Mouse (Mus musculus) gastrocnemius, postnatal 36 days (tissue): ENCODE measurements at regions not wholly inside any gene's neighbourhood (a gene's known extent, or its start where the extent isn't known, plus 50 kb on each side); places are given as distances from the start of the nearest gene placed in this dataset.
"Not testable (repeated sequence)": the region's sequence is repeated elsewhere in the genome, so short reads cannot be mapped to it uniquely, and the experiment has no call there.

Source experiments
- DNase-seq, 2 experiments: peaks; one replicate each; pipeline ENCODE4 v3.0.0; 2022
- intact Hi-C: fragments of 180-260 bp; cut with DNase I; formaldehyde crosslinking; loops from one replicate; pipeline ENCODE4 v1.15.1; 2025

- intact Hi-C loops: no loop called here
- DNase-seq: no peak
Observed at GRCm38 (mm10) chr3:134330943-134331342, 94.7 kb downstream of the Cxxc4 start.

- intact Hi-C loops: no loop called here
- DNase-seq: no peak
Observed at GRCm38 (mm10) chr3:134331499-134332153, 95.3 kb downstream of the Cxxc4 start.

GRCm38 (mm10) chr3:134339093-134339695 lies 102.9 kb downstream of the Cxxc4 start:
- intact Hi-C loops, DNase-seq: not testable (repeated sequence)

DNA sequence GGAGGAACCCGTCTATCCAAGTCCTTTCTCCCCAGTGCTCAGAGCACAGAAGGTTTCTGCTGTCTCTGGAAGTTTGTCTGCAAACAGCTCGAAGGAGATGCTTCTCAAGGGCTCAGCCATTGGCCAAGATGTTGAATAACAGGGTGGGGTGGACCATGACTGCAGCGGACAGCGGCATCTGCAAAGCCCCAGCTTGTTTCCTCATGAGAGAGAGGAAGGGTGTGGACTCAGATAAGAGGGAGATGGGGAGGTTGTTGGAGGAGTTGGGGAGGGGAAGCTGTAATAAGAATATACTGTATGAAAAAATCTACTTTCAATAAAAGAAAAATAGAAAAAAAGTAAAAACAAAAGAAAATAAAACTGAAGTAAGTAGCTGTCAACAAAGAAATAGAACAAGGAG lies 129.7 kb downstream of the Cxxc4 start:
- no peak for DNase-seq
- intact Hi-C loops: no loop called here

DNA sequence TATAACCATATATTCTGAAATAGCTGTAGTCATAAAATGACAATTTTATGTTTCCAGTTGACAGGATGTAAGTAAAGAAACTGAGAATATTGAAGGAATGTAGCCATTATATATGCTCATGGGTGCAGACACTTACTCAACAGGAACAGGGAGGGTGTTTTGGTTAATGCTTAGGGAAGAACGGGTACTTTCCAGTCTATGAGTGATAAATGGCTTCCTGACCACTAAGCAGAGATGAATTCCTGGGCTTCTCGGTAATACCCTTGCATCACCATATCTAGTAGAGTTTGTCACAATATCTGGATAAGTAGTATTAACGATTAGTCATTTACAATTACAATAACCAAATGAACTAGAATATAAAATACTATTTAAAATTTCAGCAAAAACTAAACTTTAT lies 130.5 kb downstream of the Cxxc4 start:
- intact Hi-C loops: no loop called here

DNA sequence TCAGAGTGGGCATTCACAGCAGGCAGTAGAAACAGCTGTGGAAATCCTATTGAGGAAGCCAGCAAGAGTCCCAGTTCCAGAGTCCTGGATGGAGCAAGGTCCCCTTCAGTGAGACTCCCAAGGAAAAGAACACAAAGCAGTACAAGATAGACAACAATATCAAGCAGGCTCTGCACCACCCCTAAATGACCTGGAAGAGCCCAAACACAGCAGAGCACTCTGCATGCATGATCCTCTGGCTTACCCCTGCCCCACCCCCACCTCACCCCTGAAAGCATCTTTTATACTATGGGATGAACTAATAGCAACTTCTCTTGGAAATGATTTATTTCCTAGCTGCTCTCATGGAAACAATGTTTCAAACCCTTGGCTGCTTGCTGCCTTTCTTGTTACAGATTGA lies 132.3 kb downstream of the Cxxc4 start:
- intact Hi-C loops: no loop called here
- DNase-seq: no peak

More for the DNA sequence above, 130.5 kb downstream of the Cxxc4 start:
- no peak for DNase-seq

- DNase-seq: no peak
Observed at GRCm38 (mm10) chr3:134369126-134369525, 132.8 kb downstream of the Cxxc4 start.

GRCm38 (mm10) chr3:134379549-134379948 lies 143.3 kb downstream of the Cxxc4 start:
- DNase-seq: no peak
- intact Hi-C loops: no loop called here

More at GRCm38 (mm10) chr3:134369126-134369525, 132.8 kb downstream of the Cxxc4 start:
- intact Hi-C loops: no loop called here

DNA sequence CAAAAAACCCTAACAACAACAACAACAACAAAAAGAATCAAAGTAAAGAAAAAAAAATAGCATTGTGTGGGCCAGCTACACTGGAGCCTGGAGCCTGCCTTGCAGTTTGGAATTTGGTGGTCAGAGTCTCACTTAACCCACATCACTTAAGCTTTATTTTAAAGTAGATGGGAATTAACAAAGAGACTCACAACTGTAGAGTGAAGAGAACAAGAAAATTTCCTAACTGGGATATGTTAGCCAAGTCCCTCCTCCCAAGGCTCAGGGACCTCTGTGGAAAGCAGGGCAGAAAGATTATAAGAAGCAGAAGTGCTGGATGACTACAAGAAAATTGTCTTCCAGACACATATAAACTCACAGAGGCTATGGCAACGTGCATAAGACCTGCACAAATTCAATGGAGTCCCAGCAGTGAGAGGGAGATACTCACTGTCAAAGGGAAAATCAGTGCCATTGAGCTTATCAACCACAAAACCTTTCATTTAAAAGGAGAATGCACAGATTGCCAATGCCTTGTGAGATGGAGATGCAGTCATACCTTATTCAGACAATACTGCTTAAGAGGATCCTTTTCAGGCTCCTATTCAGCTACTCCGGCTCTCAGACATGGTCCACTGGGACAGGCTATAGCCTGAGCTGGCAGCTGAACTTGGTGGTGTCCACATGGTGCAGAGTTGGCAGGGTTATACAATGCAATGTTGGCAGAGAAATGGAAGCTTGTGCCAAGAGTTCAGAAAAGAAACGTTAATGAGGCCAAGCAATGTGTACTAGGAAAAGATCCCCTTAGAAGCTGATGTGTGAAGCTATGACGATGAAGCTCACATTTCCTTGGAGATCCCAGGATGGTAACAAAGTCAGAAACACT lies 154.4 kb downstream of the Cxxc4 start:
- intact Hi-C loops: no loop called here

GRCm38 (mm10) chr3:134400395-134401090 lies 164.3 kb downstream of the Cxxc4 start:
- no peak for DNase-seq
- intact Hi-C loops: no loop called here

More for the DNA sequence above, 154.4 kb downstream of the Cxxc4 start:
- DNase-seq: no peak

DNA sequence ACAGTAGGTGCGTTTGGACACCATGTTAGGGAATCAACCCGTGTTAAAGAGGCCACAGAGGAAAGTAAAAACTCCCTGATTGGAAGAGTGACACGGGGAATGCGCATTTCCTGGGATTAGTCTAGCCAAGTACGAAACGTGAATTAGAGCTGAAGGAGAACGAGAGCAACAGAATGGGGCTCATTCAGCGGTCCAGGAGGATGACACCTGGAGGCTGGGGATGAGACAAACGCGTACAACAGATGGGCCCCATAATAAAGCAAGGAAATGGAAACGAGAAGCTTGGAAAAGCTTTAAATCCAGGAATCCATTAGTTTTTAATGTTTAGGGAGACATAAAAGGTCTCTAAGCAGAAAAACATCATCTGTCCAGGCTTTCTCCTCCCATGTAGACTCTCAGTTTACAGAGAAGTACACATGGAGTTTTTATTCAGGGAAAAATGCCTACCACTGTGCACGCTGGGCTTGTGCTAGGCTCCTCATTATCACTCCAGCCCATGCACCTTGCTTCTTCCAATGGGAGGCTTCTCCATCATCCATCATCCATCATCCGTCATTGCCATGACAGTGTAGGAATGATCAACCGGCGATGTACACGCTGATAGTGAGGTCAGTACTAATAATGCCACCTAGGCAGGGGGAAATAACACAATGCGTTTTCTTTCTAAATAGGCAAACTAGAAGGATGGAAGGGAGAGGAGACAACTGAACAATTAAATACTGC lies 179.5 kb downstream of the Cxxc4 start:
- intact Hi-C loops: no loop called here
- DNase-seq: no peak

DNA sequence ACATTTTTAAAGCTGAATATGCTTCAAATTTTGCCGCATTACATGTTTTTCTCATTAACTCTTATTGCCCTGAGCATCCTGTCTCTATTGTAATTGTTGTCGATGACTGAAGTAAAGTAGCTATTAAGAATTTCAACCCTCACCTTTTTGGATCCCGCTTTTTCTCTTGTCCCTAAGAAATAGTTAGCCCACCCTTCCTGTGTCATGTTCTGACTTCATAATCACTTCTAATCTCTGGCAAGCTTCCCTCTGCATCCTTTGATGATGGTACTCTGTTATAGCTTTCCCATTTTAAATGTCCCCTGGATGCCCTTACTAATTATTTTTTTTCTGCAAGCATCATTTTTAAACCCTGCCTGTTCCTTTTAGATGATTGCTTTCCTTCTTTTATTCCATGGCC lies 191.3 kb downstream of the Cxxc4 start:
- intact Hi-C loops: no loop called here
- no peak for DNase-seq

DNA sequence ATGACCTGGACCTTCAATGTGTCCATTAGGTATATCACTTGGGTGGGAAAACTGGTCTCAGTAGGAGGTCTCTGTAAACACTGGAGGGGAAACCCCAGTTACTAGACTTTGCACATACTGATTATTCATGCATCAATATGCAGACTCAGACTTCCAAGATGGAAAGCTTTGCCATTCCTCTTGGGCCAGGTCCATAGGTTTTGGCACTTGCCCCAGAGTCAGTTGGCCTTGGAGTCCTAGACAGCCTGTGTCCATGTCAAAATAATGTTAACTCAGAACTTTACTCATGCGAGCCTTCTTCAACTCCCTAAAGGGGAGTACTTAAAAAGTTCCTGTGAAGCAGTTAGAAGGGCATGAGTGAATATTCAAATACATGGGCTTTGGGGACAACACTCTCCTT lies 230.3 kb downstream of the Cxxc4 start:
- intact Hi-C loops: no loop called here
- no peak for DNase-seq

GRCm38 (mm10) chr3:134487280-134487679 lies 251.0 kb downstream of the Cxxc4 start:
- intact Hi-C loops: no loop called here
- no peak for DNase-seq

DNA sequence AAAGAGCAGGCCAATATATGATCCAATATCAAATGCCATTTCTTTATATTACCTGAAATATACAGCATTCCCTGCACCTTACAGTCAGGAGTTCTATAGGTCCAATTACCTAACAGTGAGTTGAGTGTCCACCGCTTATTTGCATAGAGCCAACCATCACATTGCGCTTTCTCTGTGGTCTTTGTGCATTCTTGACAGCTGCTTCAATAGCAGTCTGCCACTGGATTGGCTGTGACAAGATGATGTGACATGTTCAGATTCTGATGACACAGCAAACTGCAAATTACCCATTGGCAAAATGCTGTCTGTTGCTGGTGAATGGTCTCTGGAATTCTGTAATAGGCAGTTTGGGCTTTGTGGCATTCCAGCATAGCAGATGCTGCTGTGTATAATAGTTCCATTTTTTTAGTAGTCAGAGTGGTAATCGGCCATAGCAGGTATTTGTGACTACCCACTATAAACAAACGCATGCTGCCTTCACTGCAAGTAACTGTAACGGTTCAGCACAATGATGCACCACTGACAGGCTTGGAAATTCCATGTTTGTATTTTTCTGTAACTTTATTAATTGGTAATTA lies 253.8 kb downstream of the Cxxc4 start:
- intact Hi-C loops: no loop called here
- DNase-seq: no peak

- intact Hi-C loops: no loop called here
- DNase-seq: no peak
Observed at GRCm38 (mm10) chr3:134509702-134510101, 273.4 kb downstream of the Cxxc4 start.

- no peak for DNase-seq
- intact Hi-C loops: no loop called here
Observed at GRCm38 (mm10) chr3:134525795-134526194, 289.5 kb downstream of the Cxxc4 start.

DNA sequence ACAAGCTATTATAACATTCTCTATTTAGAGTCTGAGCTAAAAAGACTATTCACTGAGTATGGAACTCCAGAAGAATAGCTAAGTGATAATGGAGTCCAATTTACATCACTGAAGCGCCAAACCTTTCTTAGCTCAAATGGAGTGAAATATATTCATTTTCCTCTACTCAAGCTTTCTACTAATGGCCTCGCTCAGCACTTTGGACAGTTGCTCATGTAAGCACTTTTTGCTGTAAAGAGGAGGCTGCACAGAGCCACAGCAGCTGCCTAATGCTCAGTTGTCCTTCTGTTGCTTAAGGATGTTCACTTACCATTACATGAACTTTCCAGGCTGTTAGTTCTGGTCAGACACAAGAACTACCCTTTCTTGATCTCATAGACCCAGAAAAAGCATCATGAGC lies 268.7 kb upstream of the Tacr3 start:
- DNase-seq: no peak
- intact Hi-C loops: no loop called here

DNA sequence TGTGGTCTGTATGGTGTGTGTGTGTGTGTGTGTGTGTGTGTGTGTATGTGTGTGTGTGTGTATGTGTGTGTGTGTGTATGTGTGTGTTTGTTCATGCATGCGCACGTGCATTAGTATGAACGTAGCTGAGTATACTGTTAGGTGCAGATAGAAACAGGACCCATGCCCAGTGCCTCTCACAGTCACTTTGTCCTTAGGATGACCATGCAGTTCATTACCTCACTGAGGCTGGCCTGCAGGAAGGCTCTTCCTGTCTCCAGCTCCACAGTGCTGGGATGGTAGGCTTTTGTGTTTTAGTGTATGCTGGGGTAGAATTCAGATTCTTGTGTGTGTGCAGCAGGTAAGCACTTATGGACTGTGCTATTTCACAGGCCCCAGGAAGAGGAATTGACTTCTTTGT lies 250.0 kb upstream of the Tacr3 start:
- no peak for DNase-seq
- intact Hi-C loops: no loop called here

DNA sequence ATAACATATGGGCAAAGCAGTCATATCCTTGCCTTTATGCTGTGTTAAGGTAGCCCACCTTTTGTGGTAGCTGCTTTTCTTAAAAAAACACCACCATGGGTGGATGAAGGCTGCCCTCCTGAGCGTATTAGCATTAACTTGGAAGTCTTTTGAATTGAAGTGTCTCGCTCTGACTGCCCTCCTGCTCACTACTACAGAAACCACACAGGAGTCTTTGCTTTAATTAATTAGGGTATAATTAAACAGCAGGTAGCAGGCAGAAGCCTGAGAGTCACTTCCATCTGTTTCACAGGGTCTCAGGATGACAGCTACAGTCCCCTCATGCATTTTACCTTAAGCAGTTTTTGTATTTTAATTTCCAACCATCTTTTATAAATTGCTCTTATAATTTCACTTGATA lies 240.2 kb upstream of the Tacr3 start:
- intact Hi-C loops: no loop called here
- DNase-seq: no peak
